Mouse (Mus musculus) heart, embryonic 12.5 days (tissue): ENCODE data around the gene Usp53. TPM values are rescaled to one million over a fixed set of nuclear protein-coding genes. Genes with fewer than 3 reads are reported as not detected.

Experiments
- ATAC-seq: fragments of 200-750 bp; cut with Nextera tagmentation; 2 replicates; pipeline ENCODE4 v1.8.0; 2017; ENCODE audit warnings: moderate TSS enrichment, moderate library complexity; ENCODE audit not compliant: insufficient number of reproducible peaks, low FRiP score
- H3K27ac ChIP-seq: fragments of 300-500 bp; sonication (generic); 2 replicates; pipeline ENCODE4 v1.5.1; 2016; ENCODE audit warnings: mild to moderate bottlenecking, moderate library complexity; ENCODE audit not compliant: poor library complexity, severe bottlenecking
- H3K27me3 ChIP-seq: fragments of 300-500 bp; sonication (generic); replicated peaks from 2 replicates; pipeline ENCODE4 v1.6.1; 2016; ENCODE audit warnings: mild to moderate bottlenecking, moderate library complexity
- H3K36me3 ChIP-seq: fragments of 300-500 bp; sonication (generic); 2 replicates; pipeline ENCODE4 v1.6.1; 2016; ENCODE audit warnings: mild to moderate bottlenecking, moderate library complexity
- H3K4me1 ChIP-seq: fragments of 300-500 bp; sonication (generic); replicated peaks from 2 replicates; pipeline ENCODE4 v1.6.1; 2016; ENCODE audit warnings: mild to moderate bottlenecking
- H3K4me2 ChIP-seq: fragments of 300-500 bp; sonication (generic); 2 replicates; pipeline ENCODE4 v1.6.1; 2016; ENCODE audit warnings: mild to moderate bottlenecking, moderate library complexity
- H3K4me3 ChIP-seq: fragments of 300-500 bp; sonication (generic); 2 replicates; pipeline ENCODE4 v1.5.1; 2016; ENCODE audit warnings: mild to moderate bottlenecking
- H3K9ac ChIP-seq: fragments of 300-500 bp; sonication (generic); 2 replicates; pipeline ENCODE4 v1.6.1; 2016; ENCODE audit warnings: mild to moderate bottlenecking, moderate library complexity
- H3K9me3 ChIP-seq: fragments of 300-500 bp; sonication (generic); replicated peaks from 2 replicates; pipeline ENCODE4 v1.6.1; 2016; ENCODE audit warnings: mild to moderate bottlenecking, moderate library complexity
- WGBS: fragments of 180-500 bp; shearing (Covaris S2); methylation state at CpG from one replicate; pipeline ENCODE4 v1.1.7; 2016; 5-methylcytosine and 5-hydroxymethylcytosine counted together
- polyA plus RNA-seq: library from polyadenylated mRNA; unstranded; fragments of >200 nt; fragmentation: Nextera tagmentation; extraction: Ambion mirVana; gene quantifications from 2 replicates; pipeline ENCODE4 v1.2.1, GENCODE M21; 2016

Gene Usp53
- polyA plus RNA-seq, 1 experiment from 2014 or later = 7.9 TPM

GRCm38 (mm10) chr3:122918672-122919071 lies 65.6 kb downstream of the Usp53 start:
- Histone ChIP-seq H3K4me3 (no peak overlapping the region), H3K27ac (no peak overlapping the region), H3K4me2 (no peak overlapping the region), H3K36me3 (no peaks in the 10 kb centered on the region), H3K9me3 (no peaks in the 10 kb centered on the region), H3K9ac (no peak overlapping the region), H3K4me1 (peaks cover 21% of the 10 kb centered on the region), H3K27me3 (no peaks in the 10 kb centered on the region)
- ATAC-seq = no peak
- WGBS = 58% methylated on average over 2 of the region's 2 CpGs

GRCm38 (mm10) chr3:122916191-122916680 lies 68.1 kb downstream of the Usp53 start:
- 74% methylated on average over 6 of the region's 6 CpGs for WGBS

GRCm38 (mm10) chr3:122915493-122915892 lies 68.8 kb downstream of the Usp53 start:
- no peaks in the 10 kb centered on the region for H3K9me3 ChIP-seq
- no peak overlapping the region for H3K4me2 ChIP-seq
- H3K4me1 ChIP-seq = peaks cover 4% of the 10 kb centered on the region
- ATAC-seq = no peak
- no peaks in the 10 kb centered on the region for H3K27me3 ChIP-seq
- WGBS = 73% methylated on average over 5 of the region's 5 CpGs
- no peaks in the 10 kb centered on the region for H3K36me3 ChIP-seq
- no peak overlapping the region for H3K9ac ChIP-seq
- no peak overlapping the region for H3K27ac ChIP-seq
- no peak overlapping the region for H3K4me3 ChIP-seq

More at GRCm38 (mm10) chr3:122916191-122916680, 68.1 kb downstream of the Usp53 start:
- no peak for ATAC-seq
- Histone ChIP-seq H3K36me3 (no peaks in the 10 kb centered on the region), H3K4me3 (no peak overlapping the region), H3K27me3 (no peaks in the 10 kb centered on the region), H3K9me3 (no peaks in the 10 kb centered on the region), H3K4me1 (peaks cover 12% of the 10 kb centered on the region), H3K4me2 (no peak overlapping the region), H3K27ac (no peak overlapping the region), H3K9ac (no peak overlapping the region)

- WGBS = 80% methylated on average over 2 of the region's 2 CpGs
- no peak overlapping the region for H3K9ac ChIP-seq
- no peak for ATAC-seq
Measured at GRCm38 (mm10) chr3:122907841-122908240, 76.5 kb downstream of the Usp53 start.

GRCm38 (mm10) chr3:122903746-122904433 lies 80.4 kb downstream of the Usp53 start:
- H3K4me1 ChIP-seq = no peaks in the 10 kb centered on the region
- no peaks in the 10 kb centered on the region for H3K27me3 ChIP-seq
- no peak overlapping the region for H3K4me2 ChIP-seq
- H3K9me3 ChIP-seq = peaks cover 6% of the 10 kb centered on the region; the same call in 1 of the 2 replicates
- H3K4me3 ChIP-seq = no peak overlapping the region
- no peak overlapping the region for H3K9ac ChIP-seq
- peak; percentile 33; the same call in 1 of the 2 replicates for ATAC-seq
- no peaks in the 10 kb centered on the region for H3K36me3 ChIP-seq
- H3K27ac ChIP-seq = no peak overlapping the region
- WGBS = 39% methylated on average over 12 of the region's 12 CpGs

More at GRCm38 (mm10) chr3:122907841-122908240, 76.5 kb downstream of the Usp53 start:
- no peaks in the 10 kb centered on the region for H3K4me1 ChIP-seq
- H3K9me3 ChIP-seq = peaks cover 6% of the 10 kb centered on the region; the same call in 1 of the 2 replicates
- no peaks in the 10 kb centered on the region for H3K36me3 ChIP-seq
- H3K27me3 ChIP-seq = no peaks in the 10 kb centered on the region
- no peak overlapping the region for H3K4me3 ChIP-seq
- H3K27ac ChIP-seq = no peak overlapping the region
- no peak overlapping the region for H3K4me2 ChIP-seq

GRCm38 (mm10) chr3:122898254-122898653 lies 86.1 kb downstream of the Usp53 start:
- Histone ChIP-seq H3K9me3 (no peaks in the 10 kb centered on the region), H3K9ac (no peak overlapping the region), H3K4me3 (no peak overlapping the region), H3K27me3 (no peaks in the 10 kb centered on the region), H3K4me1 (no peaks in the 10 kb centered on the region), H3K36me3 (no peaks in the 10 kb centered on the region), H3K27ac (no peak overlapping the region), H3K4me2 (no peak overlapping the region)
- no peak for ATAC-seq
- WGBS = 57% methylated on average over 6 of the region's 6 CpGs

GRCm38 (mm10) chr3:122895189-122895731 lies 89.0 kb downstream of the Usp53 start:
- 60% methylated on average over 11 of the region's 11 CpGs for WGBS

GRCm38 (mm10) chr3:122894772-122895171 lies 89.5 kb downstream of the Usp53 start, which contains the start of gene Fabp2:
Gene Fabp2, plus strand, starts transcription at chr3:122895072.
- Histone ChIP-seq H3K9me3 (no peaks in the 10 kb centered on the region), H3K27me3 (no peaks in the 10 kb centered on the region), H3K4me3 (no peak within 1 kb of the TSS), H3K27ac (no peak within 1 kb of the TSS), H3K9ac (no peak within 1 kb of the TSS), H3K4me1 (no peaks in the 10 kb centered on the region), H3K36me3 (no peaks in the 10 kb centered on the region), H3K4me2 (no peak within 1 kb of the TSS)
- WGBS = 86% methylated on average over 3 of the region's 3 CpGs
- no peak for ATAC-seq

More at GRCm38 (mm10) chr3:122895189-122895731, 89.0 kb downstream of the Usp53 start:
- Histone ChIP-seq H3K27ac (no peak overlapping the region), H3K4me2 (no peak overlapping the region), H3K4me1 (no peaks in the 10 kb centered on the region), H3K36me3 (no peaks in the 10 kb centered on the region), H3K9me3 (no peaks in the 10 kb centered on the region), H3K27me3 (no peaks in the 10 kb centered on the region), H3K4me3 (no peak overlapping the region), H3K9ac (no peak overlapping the region)
- ATAC-seq = no peak

GRCm38 (mm10) chr3:122888371-122888819 lies 95.9 kb downstream of the Usp53 start:
- H3K27ac ChIP-seq = no peak overlapping the region
- 54% methylated on average over 5 of the region's 5 CpGs for whole genome bisulfite sequencing

GRCm38 (mm10) chr3:122887505-122888301 lies 96.6 kb downstream of the Usp53 start:
- Histone ChIP-seq H3K9ac (no peak overlapping the region), H3K9me3 (no peaks in the 10 kb centered on the region), H3K4me1 (no peaks in the 10 kb centered on the region), H3K4me2 (no peak overlapping the region), H3K4me3 (no peak overlapping the region), H3K27me3 (no peaks in the 10 kb centered on the region), H3K27ac (no peak overlapping the region), H3K36me3 (no peaks in the 10 kb centered on the region)
- ATAC-seq = no peak
- 64% methylated on average over 4 of the region's 4 CpGs for WGBS

More at GRCm38 (mm10) chr3:122888371-122888819, 95.9 kb downstream of the Usp53 start:
- H3K9me3 ChIP-seq = no peaks in the 10 kb centered on the region
- no peaks in the 10 kb centered on the region for H3K27me3 ChIP-seq
- H3K4me2 ChIP-seq = no peak overlapping the region
- H3K4me3 ChIP-seq = no peak overlapping the region
- H3K4me1 ChIP-seq = no peaks in the 10 kb centered on the region
- H3K9ac ChIP-seq = no peak overlapping the region
- H3K36me3 ChIP-seq = no peaks in the 10 kb centered on the region
- ATAC-seq = no peak
